In genomic region chr17:53566919-53567345, GRCm38 (mm10) we compare ENCODE assay signal across 8 mouse cellular contexts. TPM values are rescaled to one million over a fixed set of nuclear protein-coding genes. Genes with fewer than 3 reads are reported as not detected.
A peak's percentile ranks its signal among the peaks of the same experiment; 100 is the strongest.
DNase-seq lines count a peak whose midpoint lies in the region; ATAC-seq and TF ChIP-seq lines count a peak whose summit lies in the region.

No protein-coding gene starts in this region.

- no peaks in the 10 kb centered on the region for H3K27me3 ChIP-seq in G1E (ENCODE audit: insufficient read depth, low read length)
- H3K27me3 ChIP-seq in forebrain, embryonic 14.5 days (replicated peaks; ENCODE audit: control insufficient read depth, insufficient read depth, low read length), result no peaks in the 10 kb centered on the region
- H3K27me3 ChIP-seq in lung, postnatal 0 days (replicated peaks; ENCODE audit: insufficient read depth, low read length), result no peaks in the 10 kb centered on the region

- TF ChIP-seq EP300 in lung, postnatal 0 days (IDR thresholded peaks at IDR 0.05), result no peak

- peak overlapping the region; percentile 94 for H3K4me3 ChIP-seq in G1E (ENCODE audit: low read depth, low read length)
- peak overlapping the region; percentile 87 for H3K4me3 ChIP-seq in forebrain, embryonic 14.5 days (ENCODE audit: low read depth, low read length)
- peak overlapping the region; percentile 91 for H3K4me3 ChIP-seq in lung, postnatal 0 days (ENCODE audit: low read depth, low read length)
- peak overlapping the region; percentile 100 for H3K4me3 ChIP-seq in olfactory bulb, adult 2 months (ENCODE audit: insufficient read depth, low read depth, low read length)

- peak overlapping the region; percentile 81 for H3K4me2 ChIP-seq in forebrain, embryonic 14.5 days (ENCODE audit: low read length)
- H3K4me2 ChIP-seq in lung, postnatal 0 days (replicated peaks; ENCODE audit: low read depth, low read length), result peak overlapping the region; percentile 96

- H3K27ac ChIP-seq in forebrain, embryonic 14.5 days (ENCODE audit: low read depth, low read length), result peak overlapping the region; percentile 98
- H3K27ac ChIP-seq in lung, postnatal 0 days (ENCODE audit: low read length), result peak overlapping the region; percentile 94
- H3K27ac ChIP-seq in olfactory bulb, adult 2 months (ENCODE audit: insufficient read depth, low read depth, low read length), result peak overlapping the region; percentile 94

- ATAC-seq in G1E (ENCODE audit: extremely low read depth, insufficient number of reproducible peaks, low FRiP score, poor library complexity, severe bottlenecking), result peak; percentile 46
- peak; percentile 49; the same call in 1 of the 2 replicates for ATAC-seq in cerebellum, adult (ENCODE audit: insufficient number of reproducible peaks, low FRiP score, low TSS enrichment)
- peak; percentile 59 for ATAC-seq in forebrain, embryonic 14.5 days
- peak; percentile 74 for ATAC-seq in lung, postnatal 0 days

- H3K9me3 ChIP-seq in G1E (replicated peaks), result no peaks in the 10 kb centered on the region
- H3K9me3 ChIP-seq in forebrain, embryonic 14.5 days (replicated peaks; ENCODE audit: control insufficient read depth, low read length), result no peaks in the 10 kb centered on the region
- H3K9me3 ChIP-seq in lung, postnatal 0 days (ENCODE audit: low read length), result no peaks in the 10 kb centered on the region

- H3K4me1 ChIP-seq in G1E (ENCODE audit: insufficient read depth, low read depth, low read length), result peaks cover 42% of the 10 kb centered on the region
- peaks cover 16% of the 10 kb centered on the region for H3K4me1 ChIP-seq in forebrain, embryonic 14.5 days (ENCODE audit: control insufficient read depth, insufficient read depth, low read length)
- peaks cover 13% of the 10 kb centered on the region for H3K4me1 ChIP-seq in lung, postnatal 0 days (ENCODE audit: insufficient read depth, low read depth, low read length)
- H3K4me1 ChIP-seq in olfactory bulb, adult 2 months (ENCODE audit: control insufficient read depth, insufficient read depth, low read length), result peaks cover 6% of the 10 kb centered on the region

- peak; percentile 68 for DNase-seq in G1E (ENCODE audit: low spot score)
- DNase-seq in forebrain, embryonic 14.5 days (ENCODE audit: low spot score), result peak; percentile 82
- DNase-seq in heart, postnatal 14 days, result peak; percentile 78 to 81
- DNase-seq in layer of hippocampus, adult 18-20 months (ENCODE audit: low spot score in 2 of 2), result peak; percentile 40 to 46
- peak; percentile 95 for DNase-seq in lung, postnatal 0 days (ENCODE audit: low spot score)
- peak; percentile 80 for DNase-seq in thymus, postnatal 14 days

- under 1% methylated on average over 32 of the region's 51 CpGs for WGBS in forebrain, embryonic 14.5 days
- 2% methylated on average over 19 of the region's 51 CpGs for WGBS in lung, postnatal 0 days
- 1% methylated on average over 39 of the region's 51 CpGs for WGBS in olfactory bulb, adult 2 months

- no peak; the same call in 1 of the 2 replicates for TF ChIP-seq POLR2A in olfactory bulb, adult 2 months (IDR thresholded peaks at IDR 0.05; ENCODE audit: insufficient read depth, low read depth, low read length)

- intact Hi-C loops in heart, postnatal 14 days (cut with DNase I), result loop anchor here (2.0 to 5.0 kb wide), 4 partner anchors 55 to 124 kb away; partner anchors contain the start of gene Rab5a

- peak overlapping the region; percentile 95 for H3K9ac ChIP-seq in forebrain, embryonic 14.5 days (ENCODE audit: low read length)
- peak overlapping the region; percentile 84 for H3K9ac ChIP-seq in lung, postnatal 0 days (replicated peaks; ENCODE audit: low read depth)

- TF ChIP-seq CTCF in G1E (IDR thresholded peaks at IDR 0.05; ENCODE audit: low read depth, low read length), result no peak
- peak; percentile 52 for TF ChIP-seq CTCF in lung, postnatal 0 days (IDR thresholded peaks at IDR 0.05)
- TF ChIP-seq CTCF in olfactory bulb, adult 2 months (IDR thresholded peaks at IDR 0.05; ENCODE audit: insufficient read depth, low read depth, low read length), result peak; percentile 44; the same call in 1 of the 2 replicates

- H3K36me3 ChIP-seq in G1E (replicated peaks), result peaks cover 2% of the 10 kb centered on the region
- no peaks in the 10 kb centered on the region for H3K36me3 ChIP-seq in forebrain, embryonic 14.5 days (ENCODE audit: control insufficient read depth, insufficient read depth, low read length)
- no peaks in the 10 kb centered on the region for H3K36me3 ChIP-seq in lung, postnatal 0 days (ENCODE audit: insufficient read depth, low read length)

RNA-seq across cellular contexts. Expression of gene Kat2b, which starts 0.3 kb away (rescaled TPM):
- total RNA-seq in G1E (2014; fragmentation: Nextera tagmentation) (27.1 and 27.7 TPM in 2 replicates), G1E (2017) (34.7 and 52.2 TPM in 2 replicates)
- polyA plus RNA-seq in G1E (2012), result 2.1 and 2.4 TPM in 2 replicates
- 6.4 and 6.9 TPM in 2 replicates for polyA plus RNA-seq in forebrain, embryonic 14.5 days (2014; fragmentation: Nextera tagmentation; extraction: Ambion mirVana)
- total RNA-seq in heart, postnatal 14 days (2021), result 10 to 100 TPM; 73.5 to 91.5 TPM
- total RNA-seq in layer of hippocampus, adult 18-20 months (2021), result 10 to 100 TPM; 16.9 to 18.4 TPM
- 9.4 and 9.8 TPM in 2 replicates for polyA plus RNA-seq in lung, postnatal 0 days (2015; fragmentation: Nextera tagmentation; extraction: Ambion mirVana)
- not detected in 2 replicates for polyA plus RNA-seq in olfactory bulb, adult 2 months (2012; ENCODE audit: insufficient read depth, insufficient read length, low replicate concordance, missing spikeins)

RNA-seq across cellular contexts. Expression of gene Pp2d1, which starts 27.7 kb away (rescaled TPM):
- not detected in 2 replicates for total RNA-seq in G1E (2014; fragmentation: Nextera tagmentation)
- 0.06 and 0.11 TPM in 2 replicates for total RNA-seq in G1E (2017)
- not detected in 2 replicates for polyA plus RNA-seq in G1E (2012)
- polyA plus RNA-seq in forebrain, embryonic 14.5 days (2014; fragmentation: Nextera tagmentation; extraction: Ambion mirVana), result 0.29 and 0.35 TPM in 2 replicates
- total RNA-seq in heart, postnatal 14 days (2021), result not detected
- not detected for total RNA-seq in layer of hippocampus, adult 18-20 months (2021)
- polyA plus RNA-seq in lung, postnatal 0 days (2015; fragmentation: Nextera tagmentation; extraction: Ambion mirVana), result 0.23 and 0.27 TPM in 2 replicates
- polyA plus RNA-seq in olfactory bulb, adult 2 months (2012; ENCODE audit: insufficient read depth, insufficient read length, low replicate concordance, missing spikeins), result not detected in 2 replicates

Comparison
In these comparisons a context has a peak if more than half of its experiments do, and no peak if none do; other contexts are left out.
1. Peak in every context shown above with its lines: DNase-seq, ATAC-seq, H3K4me3 ChIP-seq and H3K27ac ChIP-seq.
2. DNase-seq: peak in every context shown above with its lines; median percentile 95 in lung, postnatal 0 days; 82 in forebrain, embryonic 14.5 days; 80 in thymus, postnatal 14 days; 80 in heart, postnatal 14 days; 68 in G1E; 43 in layer of hippocampus, adult 18-20 months.